Mouse (Mus musculus) midbrain, embryonic 12.5 days (tissue): ENCODE measurements at regions not wholly inside any gene's neighbourhood (a gene's known extent, or its start where the extent isn't known, plus 50 kb on each side); places are given as distances from the start of the nearest gene placed in this dataset.

Source experiments
- ATAC-seq: fragments of 200-750 bp; cut with Nextera tagmentation; 2 replicates; pipeline ENCODE4 v1.8.0; 2017; ENCODE audit warnings: low read depth, moderate TSS enrichment, moderate library complexity; ENCODE audit not compliant: low FRiP score
- H3K27ac ChIP-seq: fragments of 300-500 bp; sonication (generic); replicated peaks from 2 replicates; pipeline ENCODE4 v1.5.1; 2016; ENCODE audit warnings: mild to moderate bottlenecking
- H3K27me3 ChIP-seq: fragments of 300-500 bp; sonication (generic); 2 replicates; pipeline ENCODE4 v1.6.1; 2016; ENCODE audit warnings: mild to moderate bottlenecking
- H3K36me3 ChIP-seq: fragments of 300-500 bp; sonication (generic); 2 replicates; pipeline ENCODE4 v1.6.1; 2016
- H3K4me1 ChIP-seq: fragments of 300-500 bp; sonication (generic); 2 replicates; pipeline ENCODE4 v1.6.1; 2016
- H3K4me2 ChIP-seq: fragments of 300-500 bp; sonication (generic); replicated peaks from 2 replicates; pipeline ENCODE4 v1.6.1; 2016; ENCODE audit warnings: mild to moderate bottlenecking, moderate library complexity
- H3K4me3 ChIP-seq: fragments of 300-500 bp; sonication (generic); 2 replicates; pipeline ENCODE4 v1.5.1; 2016; ENCODE audit warnings: mild to moderate bottlenecking
- H3K9ac ChIP-seq: fragments of 300-500 bp; sonication (generic); replicated peaks from 2 replicates; pipeline ENCODE4 v1.6.1; 2016; ENCODE audit warnings: mild to moderate bottlenecking, moderate library complexity
- H3K9me3 ChIP-seq: fragments of 300-500 bp; sonication (generic); 2 replicates; pipeline ENCODE4 v1.6.1; 2016; ENCODE audit warnings: mild to moderate bottlenecking
- WGBS: fragments of 180-500 bp; shearing (Covaris S2); methylation state at CpG from one replicate; pipeline ENCODE4 v1.1.7; 2016; 5-methylcytosine and 5-hydroxymethylcytosine counted together

GRCm38 (mm10) chr15:5561783-5562182 is 317.8 kb upstream of the Ptger4 start:
- 89% methylated on average over 4 of the region's 4 CpGs for WGBS
- Histone ChIP-seq H3K9ac (no peak overlapping the region), H3K4me1 (no peaks in the 10 kb centered on the region), H3K27me3 (no peaks in the 10 kb centered on the region), H3K36me3 (no peaks in the 10 kb centered on the region), H3K27ac (no peak overlapping the region), H3K4me2 (no peak overlapping the region), H3K4me3 (no peak overlapping the region), H3K9me3 (no peaks in the 10 kb centered on the region)
- ATAC-seq: no peak

- H3K27ac ChIP-seq: no peak overlapping the region
- H3K4me3 ChIP-seq: no peak overlapping the region
- no peaks in the 10 kb centered on the region for H3K36me3 ChIP-seq
- ATAC-seq: no peak
- H3K9me3 ChIP-seq: no peaks in the 10 kb centered on the region
- H3K4me2 ChIP-seq: no peak overlapping the region
- no peak overlapping the region for H3K9ac ChIP-seq
- H3K4me1 ChIP-seq: no peaks in the 10 kb centered on the region
- no peaks in the 10 kb centered on the region for H3K27me3 ChIP-seq
These were observed 330.4 kb upstream of the Ptger4 start for GRCm38 (mm10) chr15:5574366-5574765.

DNA sequence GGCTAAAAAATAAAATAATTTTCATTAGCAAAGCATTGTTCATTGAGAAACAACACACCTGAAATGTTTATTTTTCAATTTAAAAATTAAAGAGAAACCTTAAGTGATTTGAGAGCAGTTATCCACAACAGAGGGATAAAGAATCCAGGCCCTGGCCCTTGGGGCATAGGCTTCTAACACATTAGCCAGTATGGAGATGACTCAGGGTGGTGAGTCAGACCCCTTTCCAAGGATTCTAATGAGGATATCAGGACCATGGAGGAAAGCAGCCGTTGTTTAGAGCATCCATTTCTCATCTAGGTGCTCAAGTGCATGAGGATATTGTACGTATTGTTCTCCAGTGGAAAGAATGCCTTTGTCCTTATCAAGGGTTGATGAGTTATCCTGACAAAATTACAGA is 335.6 kb upstream of the Ptger4 start:
- 83% methylated on average over 2 of the region's 2 CpGs for WGBS

GRCm38 (mm10) chr15:5580416-5580815 is 336.4 kb upstream of the Ptger4 start:
- H3K9me3 ChIP-seq: no peaks in the 10 kb centered on the region
- H3K36me3 ChIP-seq: no peaks in the 10 kb centered on the region
- H3K4me3 ChIP-seq: no peak overlapping the region
- no peak overlapping the region for H3K27ac ChIP-seq
- H3K27me3 ChIP-seq: no peaks in the 10 kb centered on the region
- 95% methylated on average over 4 of the region's 4 CpGs for WGBS
- no peak for ATAC-seq
- H3K4me2 ChIP-seq: no peak overlapping the region
- H3K4me1 ChIP-seq: no peaks in the 10 kb centered on the region
- no peak overlapping the region for H3K9ac ChIP-seq

More for the DNA sequence above, 335.6 kb upstream of the Ptger4 start:
- Histone ChIP-seq H3K4me2 (no peak overlapping the region), H3K9me3 (no peaks in the 10 kb centered on the region), H3K36me3 (no peaks in the 10 kb centered on the region), H3K27me3 (no peaks in the 10 kb centered on the region), H3K27ac (no peak overlapping the region), H3K4me3 (no peak overlapping the region), H3K4me1 (no peaks in the 10 kb centered on the region), H3K9ac (no peak overlapping the region)
- no peak for ATAC-seq

DNA sequence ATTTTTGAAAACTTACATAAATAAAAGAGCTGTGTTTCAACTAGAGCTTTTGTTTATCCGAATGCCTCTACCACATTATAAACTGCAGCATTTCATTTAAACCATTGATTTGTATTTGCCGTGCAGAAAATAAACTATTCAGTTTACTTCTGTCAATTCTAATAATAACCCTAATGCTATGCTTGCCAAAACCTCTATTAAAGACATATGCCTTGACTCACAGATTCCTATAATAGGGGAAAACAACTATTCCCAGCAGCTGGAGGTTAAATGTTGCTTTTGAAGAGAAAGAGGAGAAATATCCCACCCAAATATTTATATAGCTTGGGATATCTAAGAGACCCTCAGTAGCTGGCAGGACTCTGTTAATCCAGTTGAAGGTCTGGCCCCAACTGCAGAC is 340.4 kb upstream of the Ptger4 start:
- ATAC-seq: no peak
- 86% methylated on average over 2 of the region's 2 CpGs for WGBS
- Histone ChIP-seq H3K4me1 (no peaks in the 10 kb centered on the region), H3K27ac (no peak overlapping the region), H3K27me3 (no peaks in the 10 kb centered on the region), H3K4me3 (no peak overlapping the region), H3K36me3 (no peaks in the 10 kb centered on the region), H3K4me2 (no peak overlapping the region), H3K9me3 (no peaks in the 10 kb centered on the region), H3K9ac (no peak overlapping the region)

GRCm38 (mm10) chr15:5604732-5605266 is 360.8 kb upstream of the Ptger4 start:
- no peak overlapping the region for H3K4me2 ChIP-seq
- no peaks in the 10 kb centered on the region for H3K9me3 ChIP-seq
- no peaks in the 10 kb centered on the region for H3K4me1 ChIP-seq
- H3K27me3 ChIP-seq: no peaks in the 10 kb centered on the region
- no peaks in the 10 kb centered on the region for H3K36me3 ChIP-seq
- ATAC-seq: no peak
- no peak overlapping the region for H3K9ac ChIP-seq
- 75% methylated on average over 4 of the region's 4 CpGs for WGBS
- no peak overlapping the region for H3K4me3 ChIP-seq
- H3K27ac ChIP-seq: no peak overlapping the region

DNA sequence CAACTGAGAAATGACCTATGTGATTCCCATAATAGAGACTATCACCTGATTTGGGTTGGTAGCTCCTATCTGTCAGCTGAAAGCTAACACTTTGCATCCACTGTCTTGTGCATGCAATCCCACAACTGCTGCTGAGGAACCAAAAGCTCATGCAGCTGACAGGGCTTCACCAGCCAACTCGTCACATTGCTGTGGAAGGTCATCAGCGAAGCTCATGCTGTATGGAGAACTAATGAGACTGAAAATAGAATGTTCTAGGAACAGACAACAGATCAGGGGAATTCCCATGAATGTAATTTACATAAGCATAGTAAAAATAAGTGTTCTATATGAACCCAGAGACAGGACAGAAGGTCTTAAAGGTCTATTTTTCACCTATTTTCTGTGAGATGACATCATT is 363.5 kb upstream of the Ptger4 start:
- H3K9me3 ChIP-seq: no peaks in the 10 kb centered on the region
- 89% methylated on average over 2 of the region's 2 CpGs for WGBS
- no peak overlapping the region for H3K4me3 ChIP-seq
- H3K4me1 ChIP-seq: no peaks in the 10 kb centered on the region
- H3K4me2 ChIP-seq: no peak overlapping the region
- no peaks in the 10 kb centered on the region for H3K36me3 ChIP-seq
- no peak overlapping the region for H3K27ac ChIP-seq
- ATAC-seq: no peak
- H3K9ac ChIP-seq: no peak overlapping the region
- no peaks in the 10 kb centered on the region for H3K27me3 ChIP-seq

DNA sequence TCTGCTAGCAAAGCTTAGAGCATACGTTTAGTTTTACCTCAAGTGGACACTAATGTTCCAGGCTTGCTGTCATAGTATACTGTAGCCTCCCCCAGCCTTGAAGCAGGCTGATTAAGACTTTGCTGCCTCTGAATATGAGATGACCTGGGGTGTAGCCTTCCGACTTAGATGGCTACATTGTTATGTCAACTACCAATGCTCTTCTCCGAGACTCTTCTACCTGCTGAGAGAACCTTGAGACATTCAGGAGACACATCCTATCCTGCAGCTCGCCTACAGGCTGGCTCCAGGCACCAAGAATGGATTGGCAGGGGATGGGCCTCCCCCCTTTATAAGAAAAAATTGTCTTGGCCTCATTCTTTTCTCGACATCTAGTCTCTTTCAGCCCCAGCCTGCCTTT is 379.0 kb upstream of the Ptger4 start:
- no peak overlapping the region for H3K4me3 ChIP-seq
- no peak for ATAC-seq
- H3K4me2 ChIP-seq: no peak overlapping the region
- no peaks in the 10 kb centered on the region for H3K27me3 ChIP-seq
- no peaks in the 10 kb centered on the region for H3K4me1 ChIP-seq
- no peak overlapping the region for H3K27ac ChIP-seq
- no peaks in the 10 kb centered on the region for H3K9me3 ChIP-seq
- WGBS: 83% methylated on average over 5 of the region's 5 CpGs
- H3K36me3 ChIP-seq: no peaks in the 10 kb centered on the region
- H3K9ac ChIP-seq: no peak overlapping the region

DNA sequence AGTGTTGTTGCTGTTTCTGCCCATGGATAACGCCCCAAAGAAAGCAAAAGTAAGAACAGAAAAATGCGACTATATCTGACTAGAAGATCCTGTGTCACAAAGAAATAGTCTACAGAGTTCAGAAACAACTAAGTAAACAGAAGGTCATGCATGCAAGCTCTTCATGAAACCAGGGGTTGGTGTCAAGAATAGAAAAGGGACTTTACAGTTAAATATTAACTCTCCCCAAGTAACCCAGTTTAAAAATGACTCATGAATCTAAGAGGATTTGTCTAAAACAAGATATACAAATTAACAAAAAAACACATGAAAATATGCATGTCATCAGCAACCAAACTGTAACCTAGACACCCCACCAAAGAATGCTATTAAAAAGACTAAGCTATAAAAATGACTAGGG is 381.4 kb upstream of the Ptger4 start:
- H3K9me3 ChIP-seq: no peaks in the 10 kb centered on the region
- no peaks in the 10 kb centered on the region for H3K27me3 ChIP-seq
- H3K4me1 ChIP-seq: no peaks in the 10 kb centered on the region
- no peak overlapping the region for H3K9ac ChIP-seq
- H3K4me3 ChIP-seq: no peak overlapping the region
- H3K4me2 ChIP-seq: no peak overlapping the region
- no peak for ATAC-seq
- no peaks in the 10 kb centered on the region for H3K36me3 ChIP-seq
- 95% methylated on average over 2 of the region's 2 CpGs for WGBS
- no peak overlapping the region for H3K27ac ChIP-seq

- Histone ChIP-seq H3K4me2 (no peak overlapping the region), H3K27me3 (no peaks in the 10 kb centered on the region), H3K27ac (no peak overlapping the region), H3K4me1 (no peaks in the 10 kb centered on the region), H3K9ac (no peak overlapping the region), H3K4me3 (no peak overlapping the region), H3K9me3 (no peaks in the 10 kb centered on the region), H3K36me3 (no peaks in the 10 kb centered on the region)
- 60% methylated on average over 1 of the region's 1 CpGs for WGBS
- ATAC-seq: no peak
These were observed 402.7 kb upstream of the Ptger4 start for GRCm38 (mm10) chr15:5646673-5647072.

GRCm38 (mm10) chr15:5658796-5659195 is 414.8 kb upstream of the Ptger4 start:
- no peak for ATAC-seq
- Histone ChIP-seq H3K4me3 (no peak overlapping the region), H3K9me3 (no peaks in the 10 kb centered on the region), H3K36me3 (no peaks in the 10 kb centered on the region), H3K27me3 (no peaks in the 10 kb centered on the region), H3K9ac (no peak overlapping the region), H3K27ac (no peak overlapping the region), H3K4me2 (no peak overlapping the region), H3K4me1 (no peaks in the 10 kb centered on the region)
- whole genome bisulfite sequencing: 78% methylated on average over 6 of the region's 6 CpGs

DNA sequence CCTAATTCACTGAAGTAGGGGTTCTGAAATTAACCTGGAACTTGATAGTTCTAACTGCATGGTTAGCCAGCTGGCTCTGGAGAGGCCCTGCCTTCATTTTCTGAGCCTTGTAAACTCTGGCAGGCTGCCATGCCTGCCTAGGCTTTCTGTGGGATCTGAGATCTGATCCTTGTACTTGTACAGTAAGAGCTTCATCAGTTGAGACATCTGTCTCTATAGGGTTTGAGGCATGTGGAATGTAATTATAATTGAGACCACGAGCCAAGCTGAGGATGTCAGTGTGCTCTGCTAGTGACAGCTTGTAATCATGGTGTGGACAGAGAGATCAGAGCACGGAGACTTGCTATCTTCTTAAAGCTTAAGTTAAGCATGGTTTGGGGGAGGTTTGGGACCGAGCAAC is 416.8 kb upstream of the Ptger4 start:
- no peak overlapping the region for H3K9ac ChIP-seq
- ATAC-seq: no peak

GRCm38 (mm10) chr15:5671781-5672180 is 427.8 kb upstream of the Ptger4 start:
- no peak for ATAC-seq
- Histone ChIP-seq H3K4me3 (no peak overlapping the region), H3K4me2 (no peak overlapping the region), H3K27ac (no peak overlapping the region), H3K36me3 (no peaks in the 10 kb centered on the region), H3K27me3 (no peaks in the 10 kb centered on the region), H3K9ac (no peak overlapping the region), H3K4me1 (no peaks in the 10 kb centered on the region), H3K9me3 (no peaks in the 10 kb centered on the region)

More for the DNA sequence above, 416.8 kb upstream of the Ptger4 start:
- H3K9me3 ChIP-seq: no peaks in the 10 kb centered on the region
- no peaks in the 10 kb centered on the region for H3K36me3 ChIP-seq
- no peaks in the 10 kb centered on the region for H3K4me1 ChIP-seq
- H3K4me2 ChIP-seq: no peak overlapping the region
- 85% methylated on average over 3 of the region's 3 CpGs for WGBS
- no peak overlapping the region for H3K27ac ChIP-seq
- H3K27me3 ChIP-seq: no peaks in the 10 kb centered on the region
- H3K4me3 ChIP-seq: no peak overlapping the region
